Mouse (Mus musculus) kidney, adult 2 months (tissue): ENCODE measurements around the gene Ets1. TPM values are rescaled to one million over a fixed set of nuclear protein-coding genes. Genes with fewer than 3 reads are reported as not detected.

Experiments
- DNase-seq: peaks from one replicate; pipeline ENCODE4 v3.0.0; 2021
- H3K27ac ChIP-seq: fragments of 200-500 bp; 2 replicates; pipeline ENCODE4 v1.5.1; 2012; ENCODE audit warnings: low read depth, low read length, control low read depth, inconsistent platforms; ENCODE audit not compliant: insufficient read depth
- H3K27me3 ChIP-seq: fragments of 200-500 bp; replicated peaks from 2 replicates; pipeline ENCODE4 v1.6.1; 2012; ENCODE audit warnings: mild to moderate bottlenecking, moderate library complexity, low read length, inconsistent platforms; ENCODE audit not compliant: control insufficient read depth, insufficient read depth
- H3K36me3 ChIP-seq: fragments of 200-500 bp; 2 replicates; pipeline ENCODE4 v1.6.1; 2012; ENCODE audit warnings: mild to moderate bottlenecking, moderate library complexity, low read length, inconsistent platforms; ENCODE audit not compliant: control insufficient read depth, insufficient read depth
- H3K4me1 ChIP-seq: fragments of 200-500 bp; 2 replicates; pipeline ENCODE4 v1.6.1; 2011; ENCODE audit warnings: low read length; ENCODE audit not compliant: control insufficient read depth, insufficient read depth
- H3K4me3 ChIP-seq: fragments of 200-500 bp; 2 replicates; pipeline ENCODE4 v1.5.1; 2011; ENCODE audit warnings: mild to moderate bottlenecking, low read depth, low read length, control low read depth; ENCODE audit not compliant: insufficient read depth
- CTCF ChIP-seq: fragments of 200-500 bp; conservative IDR thresholded peaks from 2 replicates; pipeline ENCODE4 v1.5.1; 2011; ENCODE audit warnings: low read depth, mild to moderate bottlenecking, control low read depth, low read length, moderate library complexity, mixed read lengths; ENCODE audit not compliant: insufficient read depth, insufficient read length
- POLR2A ChIP-seq: fragments of 200-500 bp; IDR thresholded peaks from one replicate; pipeline ENCODE4 v1.6.1; 2011; ENCODE audit warnings: low read depth, low read length, control low read depth
- WGBS: fragments of 180-500 bp; shearing (Covaris S2); methylation state at CpG from one replicate; pipeline ENCODE4 v1.1.7; 2018; 5-methylcytosine and 5-hydroxymethylcytosine counted together
- polyA plus RNA-seq: library from polyadenylated mRNA; depleted of rRNA; stranded (reverse); fragments of >200 nt; gene quantifications from 2 replicates; pipeline ENCODE4 v1.2.3, GENCODE M21; 2012

Ets1 gene
- polyA plus RNA-seq, 1 experiment = 25.2 TPM

- Histone ChIP-seq H3K27ac (peak overlapping the region; percentile 58), H3K4me3 (no peak overlapping the region), H3K27me3 (no peaks in the 10 kb centered on the region), H3K4me1 (peaks cover 17% of the 10 kb centered on the region), H3K36me3 (no peaks in the 10 kb centered on the region)
- 43% methylated on average over 17 of the region's 17 CpGs for WGBS
- no peak for TF ChIP-seq CTCF
- TF ChIP-seq POLR2A = no peak
- no peak for DNase-seq
Observed at GRCm38 (mm10) chr9:32709764-32710734, 74.0 kb downstream of the Ets1 start.

GRCm38 (mm10) chr9:32710987-32711652, 75.1 kb downstream of the Ets1 start:
- no peak for TF ChIP-seq CTCF
- DNase-seq = no peak
- 38% methylated on average over 12 of the region's 12 CpGs for WGBS
- Histone ChIP-seq H3K36me3 (no peaks in the 10 kb centered on the region), H3K27ac (peak overlapping the region; percentile 40), H3K4me1 (peaks cover 13% of the 10 kb centered on the region), H3K4me3 (no peak overlapping the region), H3K27me3 (no peaks in the 10 kb centered on the region)

- TF ChIP-seq CTCF (no peak), POLR2A (no peak)
- DNase-seq = peak; percentile 78
- 65% methylated on average over 4 of the region's 4 CpGs for WGBS
- Histone ChIP-seq H3K27me3 (no peaks in the 10 kb centered on the region), H3K4me1 (peaks cover 13% of the 10 kb centered on the region), H3K27ac (no peak overlapping the region), H3K36me3 (no peaks in the 10 kb centered on the region), H3K4me3 (no peak overlapping the region)
Observed at GRCm38 (mm10) chr9:32711768-32712167, 75.7 kb downstream of the Ets1 start.

- Histone ChIP-seq H3K36me3 (no peaks in the 10 kb centered on the region), H3K4me3 (no peak overlapping the region), H3K27me3 (no peaks in the 10 kb centered on the region), H3K4me1 (peaks cover 13% of the 10 kb centered on the region), H3K27ac (no peak overlapping the region)
- DNase-seq = no peak
- TF ChIP-seq POLR2A = no peak
- no peak for TF ChIP-seq CTCF
- 74% methylated on average over 7 of the region's 7 CpGs for WGBS
Observed at GRCm38 (mm10) chr9:32712383-32712910, 76.4 kb downstream of the Ets1 start.

- H3K36me3 ChIP-seq = no peaks in the 10 kb centered on the region
- no peak overlapping the region for H3K27ac ChIP-seq
- no peak for DNase-seq
- H3K4me3 ChIP-seq = no peak overlapping the region
- 67% methylated on average over 1 of the region's 1 CpGs for WGBS
- H3K4me1 ChIP-seq = peaks cover 16% of the 10 kb centered on the region
- no peaks in the 10 kb centered on the region for H3K27me3 ChIP-seq
- TF ChIP-seq POLR2A = no peak
- no peak for TF ChIP-seq CTCF
Observed at GRCm38 (mm10) chr9:32713106-32713505, 77.1 kb downstream of the Ets1 start.

- H3K27ac ChIP-seq = no peak overlapping the region
- no peaks in the 10 kb centered on the region for H3K36me3 ChIP-seq
- DNase-seq = no peak
- H3K4me1 ChIP-seq = peaks cover 17% of the 10 kb centered on the region
- TF ChIP-seq POLR2A (no peak), CTCF (no peak)
- no peaks in the 10 kb centered on the region for H3K27me3 ChIP-seq
- H3K4me3 ChIP-seq = no peak overlapping the region
- WGBS = 49% methylated on average over 4 of the region's 4 CpGs
Observed at GRCm38 (mm10) chr9:32713790-32714189, 77.8 kb downstream of the Ets1 start.

- TF ChIP-seq POLR2A = no peak
- TF ChIP-seq CTCF = no peak
- no peaks in the 10 kb centered on the region for H3K27me3 ChIP-seq
- no peaks in the 10 kb centered on the region for H3K36me3 ChIP-seq
- peaks cover 21% of the 10 kb centered on the region for H3K4me1 ChIP-seq
- no peak overlapping the region for H3K4me3 ChIP-seq
- no peak overlapping the region for H3K27ac ChIP-seq
- WGBS = 69% methylated on average over 7 of the region's 7 CpGs
- DNase-seq = no peak
Observed at GRCm38 (mm10) chr9:32714487-32714886, 78.5 kb downstream of the Ets1 start.
